Mouse (Mus musculus) lung, embryonic 14.5 days (tissue): ENCODE results near the gene Lmo4. TPM values are rescaled to one million over a fixed set of nuclear protein-coding genes. Genes with fewer than 3 reads are reported as not detected.
A peak's percentile ranks its signal among the peaks of the same experiment; 100 is the strongest.

Experiments
- ATAC-seq: fragments of 200-750 bp; cut with Nextera tagmentation; 2 replicates; pipeline ENCODE4 v1.8.0; 2017; ENCODE audit warnings: mild to moderate bottlenecking, moderate TSS enrichment, moderate library complexity; ENCODE audit not compliant: insufficient read depth
- DNase-seq: peaks from one replicate; pipeline ENCODE4 v3.0.0-alpha.2; 2015
- H3K27ac ChIP-seq: fragments of 300-500 bp; sonication (generic); 2 replicates; pipeline ENCODE4 v1.5.1; 2014; ENCODE audit warnings: low read depth, mild to moderate bottlenecking, moderate library complexity
- H3K27me3 ChIP-seq: fragments of 300-500 bp; sonication (generic); 2 replicates; pipeline ENCODE4 v1.6.1; 2014; ENCODE audit warnings: low read length, control low read depth; ENCODE audit not compliant: insufficient read depth
- H3K36me3 ChIP-seq: fragments of 300-500 bp; sonication (generic); 2 replicates; pipeline ENCODE4 v1.6.1; 2014; ENCODE audit warnings: control low read depth; ENCODE audit not compliant: insufficient read depth
- H3K4me1 ChIP-seq: fragments of 300-500 bp; sonication (generic); 2 replicates; pipeline ENCODE4 v1.6.1; 2014; ENCODE audit warnings: antibody characterized with exemption, control low read depth; ENCODE audit not compliant: insufficient read depth
- H3K4me2 ChIP-seq: fragments of 300-500 bp; sonication (generic); 2 replicates; pipeline ENCODE4 v1.6.1; 2014; ENCODE audit warnings: mild to moderate bottlenecking
- H3K4me3 ChIP-seq: fragments of 300-500 bp; sonication (generic); 2 replicates; pipeline ENCODE4 v1.5.1; 2014; ENCODE audit warnings: low read depth, low read length
- H3K9ac ChIP-seq: fragments of 300-500 bp; sonication (generic); 2 replicates; pipeline ENCODE4 v1.6.1; 2014
- H3K9me3 ChIP-seq: fragments of 300-500 bp; sonication (generic); 2 replicates; pipeline ENCODE4 v1.6.1; 2016; ENCODE audit warnings: low read depth, low read length, control low read depth
- CTCF ChIP-seq: IDR thresholded peaks from 2 replicates; pipeline ENCODE4 v1.5.1; 2016; ENCODE audit warnings: antibody characterized with exemption, low read depth
- WGBS: fragments of 180-500 bp; shearing (Covaris S2); extraction: QIAGEN DNeasy Blood & Tissue Kit; methylation state at CpG from one replicate; pipeline ENCODE4 v1.1.7; 2014; 5-methylcytosine and 5-hydroxymethylcytosine counted together
- polyA plus RNA-seq: library from polyadenylated mRNA; unstranded; fragments of >200 nt; fragmentation: Nextera tagmentation; extraction: Ambion mirVana; gene quantifications from 2 replicates; pipeline ENCODE4 v1.2.1, GENCODE M21; 2014

Gene Lmo4
- polyA plus RNA-seq, 1 experiment from 2014 or later = 48.1 TPM

GRCm38 (mm10) chr3:144178937-144179336 is 26.1 kb downstream of the Lmo4 start:
- Histone ChIP-seq H3K36me3 (no peaks in the 10 kb centered on the region), H3K9ac (no peak overlapping the region), H3K4me3 (no peak overlapping the region), H3K27ac (no peak overlapping the region), H3K4me2 (no peak overlapping the region), H3K9me3 (no peaks in the 10 kb centered on the region), H3K4me1 (no peaks in the 10 kb centered on the region), H3K27me3 (no peaks in the 10 kb centered on the region)
- TF ChIP-seq CTCF = no peak
- ATAC-seq (no peak), DNase-seq (no peak)
- 66% methylated on average over 3 of the region's 3 CpGs for WGBS

- Histone ChIP-seq H3K27me3 (no peaks in the 10 kb centered on the region), H3K9me3 (no peaks in the 10 kb centered on the region), H3K9ac (no peak overlapping the region), H3K4me3 (no peak overlapping the region), H3K4me1 (no peaks in the 10 kb centered on the region), H3K27ac (no peak overlapping the region), H3K4me2 (no peak overlapping the region), H3K36me3 (no peaks in the 10 kb centered on the region)
- no peak for ATAC-seq
- TF ChIP-seq CTCF = no peak
- DNase-seq = no peak
- WGBS = 70% methylated on average over 7 of the region's 7 CpGs
These were observed 31.0 kb downstream of the Lmo4 start for GRCm38 (mm10) chr3:144173866-144174588.

GRCm38 (mm10) chr3:144173138-144173537 is 31.9 kb downstream of the Lmo4 start:
- Histone ChIP-seq H3K4me3 (no peak overlapping the region), H3K4me1 (no peaks in the 10 kb centered on the region), H3K4me2 (no peak overlapping the region), H3K9me3 (no peaks in the 10 kb centered on the region), H3K27me3 (no peaks in the 10 kb centered on the region), H3K27ac (no peak overlapping the region), H3K36me3 (no peaks in the 10 kb centered on the region), H3K9ac (no peak overlapping the region)
- ATAC-seq (no peak), DNase-seq (no peak)
- TF ChIP-seq CTCF = no peak
- 89% methylated on average over 11 of the region's 11 CpGs for WGBS

- no peak overlapping the region for H3K9ac ChIP-seq
- ATAC-seq (no peak), DNase-seq (no peak)
- H3K27me3 ChIP-seq = no peaks in the 10 kb centered on the region
- no peaks in the 10 kb centered on the region for H3K9me3 ChIP-seq
- H3K36me3 ChIP-seq = no peaks in the 10 kb centered on the region
- H3K4me1 ChIP-seq = no peaks in the 10 kb centered on the region
- no peak overlapping the region for H3K27ac ChIP-seq
- no peak overlapping the region for H3K4me2 ChIP-seq
- H3K4me3 ChIP-seq = no peak overlapping the region
- no peak for TF ChIP-seq CTCF
- WGBS = 69% methylated on average over 2 of the region's 2 CpGs
These were observed 33.3 kb downstream of the Lmo4 start for GRCm38 (mm10) chr3:144171749-144172148.

GRCm38 (mm10) chr3:144170539-144170938 is 34.5 kb downstream of the Lmo4 start:
- no peaks in the 10 kb centered on the region for H3K27me3 ChIP-seq
- no peak overlapping the region for H3K4me3 ChIP-seq
- no peak overlapping the region for H3K27ac ChIP-seq
- H3K9me3 ChIP-seq = no peaks in the 10 kb centered on the region
- 71% methylated on average over 2 of the region's 2 CpGs for WGBS
- no peak overlapping the region for H3K4me2 ChIP-seq
- no peaks in the 10 kb centered on the region for H3K36me3 ChIP-seq
- no peaks in the 10 kb centered on the region for H3K4me1 ChIP-seq
- no peak for TF ChIP-seq CTCF
- DNase-seq = no peak
- ATAC-seq = no peak
- H3K9ac ChIP-seq = no peak overlapping the region

GRCm38 (mm10) chr3:144166439-144167155 is 38.4 kb downstream of the Lmo4 start:
- Histone ChIP-seq H3K9ac (no peak overlapping the region), H3K4me1 (no peaks in the 10 kb centered on the region), H3K4me3 (no peak overlapping the region), H3K27me3 (no peaks in the 10 kb centered on the region), H3K4me2 (no peak overlapping the region), H3K36me3 (no peaks in the 10 kb centered on the region), H3K9me3 (no peaks in the 10 kb centered on the region), H3K27ac (no peak overlapping the region)
- no peak for ATAC-seq
- DNase-seq = no peak
- WGBS = 79% methylated on average over 8 of the region's 8 CpGs
- no peak for TF ChIP-seq CTCF

GRCm38 (mm10) chr3:144165439-144165838 is 39.6 kb downstream of the Lmo4 start:
- ATAC-seq = peak; percentile 64; the same call in 1 of the 2 replicates

More at GRCm38 (mm10) chr3:144165439-144165838, 39.6 kb downstream of the Lmo4 start:
- Histone ChIP-seq H3K4me2 (no peak overlapping the region), H3K27me3 (no peaks in the 10 kb centered on the region), H3K27ac (no peak overlapping the region), H3K9ac (no peak overlapping the region), H3K4me3 (no peak overlapping the region), H3K36me3 (no peaks in the 10 kb centered on the region), H3K4me1 (no peaks in the 10 kb centered on the region), H3K9me3 (no peaks in the 10 kb centered on the region)
- TF ChIP-seq CTCF = no peak
- peak; percentile 25 for DNase-seq
- WGBS = 66% methylated on average over 12 of the region's 12 CpGs
